Mouse (Mus musculus): Measurements from ENCODE around the gene Olfr266. TPM values are rescaled to one million over a fixed set of nuclear protein-coding genes. Genes with fewer than 3 reads are reported as not detected.

Olfr266 gene
- not detected in 2 replicates for polyA plus RNA-seq (2012; rRNA removed)

DNA sequence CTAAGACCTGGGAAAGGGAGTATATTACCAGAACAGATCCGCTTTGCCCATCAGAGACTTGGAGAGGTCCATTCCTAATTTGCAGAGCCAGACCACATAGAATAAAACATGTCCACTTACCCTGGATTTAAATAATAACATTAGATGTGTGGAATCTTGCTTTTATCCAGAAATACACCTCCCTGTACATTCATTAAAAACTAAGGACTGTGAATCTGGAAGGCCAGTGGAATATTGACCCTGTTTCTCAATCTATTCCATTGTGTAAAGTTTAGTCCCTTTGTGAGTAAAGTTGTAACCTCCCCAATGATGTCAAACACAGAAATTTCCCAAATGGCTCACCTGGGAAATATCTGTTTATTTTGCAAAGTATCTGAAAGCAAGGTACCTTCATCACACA lies at the start of gene Olfr266:
TSS of gene Olfr266 (minus strand) at position 101 of the 400 bp plus-strand sequence.

GRCm38 (mm10) chr3:106789930-106790329 lies 36.2 kb downstream of the Olfr266 start, which contains the start of gene Cd53:
TSS of gene Cd53 (minus strand) at chr3:106790149.

Other genes with a start within 250 kb of the Olfr266 start
- 3.1 and 3.2 TPM in 2 replicates for gene Lrif1, start 141.3 kb downstream of the Olfr266 start, polyA plus RNA-seq (2012; rRNA removed)
- 9.0 and 13.7 TPM in 2 replicates for gene Cd53, start 36.1 kb downstream of the Olfr266 start, polyA plus RNA-seq (2012; rRNA removed)
- gene Kcna3, start 209.9 kb upstream of the Olfr266 start, polyA plus RNA-seq (2012; rRNA removed): 0.57 and 0.63 TPM in 2 replicates

All from liver, embryonic 14 days (tissue).